ENCODE assay signal across 14 mouse cellular contexts in the genomic region with DNA sequence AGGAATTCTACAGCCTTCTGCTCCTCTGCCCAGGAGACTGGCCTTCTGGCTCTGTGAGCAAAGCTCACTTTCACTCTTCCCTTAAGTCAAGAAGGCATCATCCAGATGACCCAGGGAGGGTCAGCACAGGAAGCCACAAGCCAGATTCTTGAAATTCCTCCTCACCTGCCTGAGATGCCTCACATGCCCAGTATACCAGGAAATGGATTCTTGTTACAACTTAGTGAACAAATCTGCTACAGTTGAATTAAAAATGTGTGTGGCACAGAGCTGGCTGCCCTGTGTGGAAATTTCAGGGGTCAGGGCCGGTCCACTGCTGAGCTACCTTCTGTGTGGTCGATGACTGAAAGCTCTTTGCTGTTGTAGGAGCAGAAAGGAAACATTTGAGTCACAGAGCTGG. TPM values are rescaled to one million over a fixed set of nuclear protein-coding genes. Genes with fewer than 3 reads are reported as not detected.
DNase-seq lines count a peak whose midpoint lies in the region; ATAC-seq and TF ChIP-seq lines count a peak whose summit lies in the region.
"Had no signal": no experiment of that assay in that cellular context is flagged by ENCODE, and none has a peak within 500 bp of the region (broad histone marks: within the 10 kb centered on the region; RNA-seq: fewer than 3 reads in every experiment).

No protein-coding gene starts in this region.

- H3K4me2 ChIP-seq in kidney, embryonic 14.5 days (replicated peaks; ENCODE audit: low read depth, low read length) = no peak overlapping the region
- H3K4me2 ChIP-seq in kidney, embryonic 15.5 days = no peak overlapping the region
- no peak overlapping the region for H3K4me2 ChIP-seq in hindbrain, postnatal 0 days (ENCODE audit: low read depth, low read length)
- H3K4me2 ChIP-seq: forebrain, embryonic 15.5 days had no signal

- peak; percentile 40 for DNase-seq in kidney, adult 2 months
- peak; percentile 55 for DNase-seq in embryo, embryonic 10 days (ENCODE audit: low spot score)
- DNase-seq in mesoderm, embryonic 11.5 days (ENCODE audit: low read depth, low spot score) = peak; percentile 57
- no peak for DNase-seq in right cerebral cortex, postnatal 4 days
- DNase-seq in hindbrain, postnatal 0 days (ENCODE audit: low spot score) = no peak
- DNase-seq: cerebellum, postnatal 25 days had no signal

- peaks cover 4% of the 10 kb centered on the region; the same call in 1 of the 2 replicates for H3K4me1 ChIP-seq in kidney, adult 2 months (ENCODE audit: control insufficient read depth, insufficient read depth, low read length)
- H3K4me1 ChIP-seq in kidney, embryonic 14.5 days (ENCODE audit: control insufficient read depth, insufficient read depth, low read length) = no peaks in the 10 kb centered on the region
- peaks cover 13% of the 10 kb centered on the region; the same call in 1 of the 2 replicates for H3K4me1 ChIP-seq in kidney, embryonic 15.5 days
- no peaks in the 10 kb centered on the region for H3K4me1 ChIP-seq in hindbrain, postnatal 0 days (ENCODE audit: insufficient read depth, low read length)

- H3K27ac ChIP-seq in kidney, adult 2 months (ENCODE audit: insufficient read depth, low read depth, low read length) = peak overlapping the region; percentile 61; the same call in 1 of the 2 replicates
- no peak overlapping the region for H3K27ac ChIP-seq in kidney, embryonic 14.5 days (ENCODE audit: low read depth, low read length)
- 0 out of 2 replicates have a peak overlapping the region, but pooled peaks have one; percentile 27 for H3K27ac ChIP-seq in kidney, embryonic 15.5 days
- H3K27ac ChIP-seq in hindbrain, postnatal 0 days = no peak overlapping the region
- H3K27ac ChIP-seq: forebrain, embryonic 15.5 days; macrophage had no signal

- H3K9me3 ChIP-seq in kidney, embryonic 14.5 days (ENCODE audit: control insufficient read depth, low read length) = no peaks in the 10 kb centered on the region
- no peaks in the 10 kb centered on the region for H3K9me3 ChIP-seq in kidney, embryonic 15.5 days (replicated peaks)
- H3K9me3 ChIP-seq in hindbrain, postnatal 0 days (ENCODE audit: low read length) = no peaks in the 10 kb centered on the region
- H3K9me3 ChIP-seq: forebrain, embryonic 15.5 days had no signal

- no peak for TF ChIP-seq CTCF in kidney, adult 2 months (conservative IDR thresholded peaks at IDR 0.05; ENCODE audit: insufficient read depth, insufficient read length, low read depth, low read length)
- TF ChIP-seq CTCF in hindbrain, postnatal 0 days (IDR thresholded peaks at IDR 0.05; ENCODE audit: low read depth) = no peak

- H3K4me3 ChIP-seq in kidney, adult 2 months (ENCODE audit: insufficient read depth, low read depth, low read length) = no peak overlapping the region
- H3K4me3 ChIP-seq in kidney, embryonic 14.5 days (ENCODE audit: low read length) = no peak overlapping the region
- no peak overlapping the region for H3K4me3 ChIP-seq in kidney, embryonic 15.5 days (replicated peaks)
- H3K4me3 ChIP-seq in hindbrain, postnatal 0 days (ENCODE audit: low read length) = no peak overlapping the region
- H3K4me3 ChIP-seq: forebrain, embryonic 15.5 days had no signal

- ATAC-seq in kidney, embryonic 14.5 days (ENCODE audit: low FRiP score, low TSS enrichment) = no peak
- ATAC-seq in kidney, embryonic 15.5 days (replicated peaks; ENCODE audit: low FRiP score) = no peak
- ATAC-seq in inflammation-experienced regulatory T-cells, adult 6 months = no peak
- no peak for ATAC-seq in hindbrain, postnatal 0 days
- ATAC-seq: forebrain, embryonic 15.5 days had no signal

- TF ChIP-seq POLR2A in kidney, adult 2 months (IDR thresholded peaks at IDR 0.05; ENCODE audit: low read depth, low read length) = no peak

- no peaks in the 10 kb centered on the region for H3K27me3 ChIP-seq in kidney, adult 2 months (replicated peaks; ENCODE audit: control insufficient read depth, insufficient read depth, low read length)
- H3K27me3 ChIP-seq in kidney, embryonic 14.5 days (ENCODE audit: control insufficient read depth, insufficient read depth, low read length) = no peaks in the 10 kb centered on the region
- H3K27me3 ChIP-seq in kidney, embryonic 15.5 days = no peaks in the 10 kb centered on the region
- no peaks in the 10 kb centered on the region for H3K27me3 ChIP-seq in hindbrain, postnatal 0 days (ENCODE audit: insufficient read depth, low read length)
- H3K27me3 ChIP-seq: forebrain, embryonic 15.5 days had no signal

- no peaks in the 10 kb centered on the region for H3K36me3 ChIP-seq in kidney, adult 2 months (ENCODE audit: control insufficient read depth, insufficient read depth, low read length)
- H3K36me3 ChIP-seq in kidney, embryonic 14.5 days (ENCODE audit: control insufficient read depth, insufficient read depth, low read length) = no peaks in the 10 kb centered on the region
- H3K36me3 ChIP-seq in kidney, embryonic 15.5 days = no peaks in the 10 kb centered on the region
- H3K36me3 ChIP-seq in hindbrain, postnatal 0 days (ENCODE audit: insufficient read depth, low read length) = no peaks in the 10 kb centered on the region
- H3K36me3 ChIP-seq: forebrain, embryonic 15.5 days had no signal

- no peak overlapping the region for H3K9ac ChIP-seq in kidney, embryonic 14.5 days (ENCODE audit: low read depth, low read length)
- no peak overlapping the region for H3K9ac ChIP-seq in kidney, embryonic 15.5 days
- H3K9ac ChIP-seq in hindbrain, postnatal 0 days (replicated peaks; ENCODE audit: low read length) = no peak overlapping the region
- H3K9ac ChIP-seq: forebrain, embryonic 15.5 days had no signal

- WGBS in kidney, adult 2 months = 29% methylated on average over 2 of the region's 2 CpGs
- WGBS in kidney, embryonic 14.5 days = 58% methylated on average over 2 of the region's 2 CpGs
- WGBS in kidney, embryonic 15.5 days = 62% methylated on average over 2 of the region's 2 CpGs
- 73% methylated on average over 2 of the region's 2 CpGs for WGBS in hindbrain, postnatal 0 days

RNA-seq across cellular contexts. Expression of gene Gm7168, which starts 27.4 kb away (rescaled TPM):
- polyA plus RNA-seq in kidney, adult 2 months (2012; rRNA removed) = not detected in 2 replicates
- not detected in 2 replicates for polyA plus RNA-seq in kidney, embryonic 14.5 days (2014; fragmentation: Nextera tagmentation; extraction: Ambion mirVana)
- not detected in 2 replicates for polyA plus RNA-seq in kidney, embryonic 15.5 days (2015; fragmentation: Nextera tagmentation; extraction: Ambion mirVana)
- polyA plus RNA-seq in inflammation-experienced regulatory T-cells, adult 6 months (2017; shearing (Covaris generic)) = not detected
- not detected in 2 replicates for total RNA-seq in hindbrain, postnatal 0 days (2014; rRNA removed)
- not detected in 2 replicates for polyA plus RNA-seq in hindbrain, postnatal 0 days (2015; fragmentation: Nextera tagmentation; extraction: Ambion mirVana)
- total RNA-seq: left cerebral cortex, postnatal 14 days had no signal
- polyA plus RNA-seq: forebrain, embryonic 15.5 days; gonadal fat pad, adult 2 months; hindbrain, embryonic 11.5 days; macrophage had no signal

Comparison
In these comparisons a context has a peak if more than half of its experiments do, and no peak if none do; other contexts are left out.
1. H3K27ac ChIP-seq: peak in kidney, adult 2 months (single experiment) and kidney, embryonic 15.5 days (single experiment); none in kidney, embryonic 14.5 days (single experiment) and hindbrain, postnatal 0 days (single experiment).
2. DNase-seq: peak in kidney, adult 2 months (single experiment), embryo, embryonic 10 days (single experiment) and mesoderm, embryonic 11.5 days (single experiment); none in right cerebral cortex, postnatal 4 days (single experiment) and hindbrain, postnatal 0 days (single experiment).